Mouse (Mus musculus) kidney, postnatal 25 days (tissue): Measurements from ENCODE around the gene Ano1.

Experiments
- DNase-seq, 2 experiments: peaks; one replicate each; pipeline ENCODE4 v3.0.0; 2021; ENCODE audit warnings: mixed read lengths in 2 of 2

The Ano1 gene

GRCm38 (mm10) chr7:144751833-144752232, at the start of gene Ano1:
Gene Ano1, minus strand, starts transcription at chr7:144751974.
- no peak for DNase-seq

DNA sequence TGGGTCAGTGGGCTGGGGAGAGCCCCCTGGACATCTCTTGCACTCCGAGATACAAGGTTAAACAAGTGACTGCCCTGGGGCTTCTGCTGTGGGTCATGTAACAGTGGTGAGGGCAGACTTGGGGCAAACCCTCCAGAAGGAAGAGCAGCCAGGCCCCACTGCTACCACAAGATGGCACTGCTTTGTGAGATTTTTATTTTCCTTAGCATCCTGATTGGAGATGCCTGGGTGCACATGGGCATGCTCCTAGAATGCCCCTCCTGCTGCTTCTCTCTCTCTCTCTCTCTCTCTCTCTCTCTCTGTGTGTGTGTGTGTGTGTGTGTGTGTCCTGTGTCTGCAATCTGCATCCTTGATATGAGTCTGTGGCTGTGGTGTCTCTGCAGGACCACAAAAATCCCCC, 46.7 kb upstream of the Ano1 start:
- DNase-seq, result peak in 1 of 2 experiments; percentile 28

GRCm38 (mm10) chr7:144796986-144797735, 45.4 kb upstream of the Ano1 start:
- no peak for DNase-seq

- DNase-seq, result no peak
These were observed 44.3 kb upstream of the Ano1 start for GRCm38 (mm10) chr7:144795976-144796474.

DNA sequence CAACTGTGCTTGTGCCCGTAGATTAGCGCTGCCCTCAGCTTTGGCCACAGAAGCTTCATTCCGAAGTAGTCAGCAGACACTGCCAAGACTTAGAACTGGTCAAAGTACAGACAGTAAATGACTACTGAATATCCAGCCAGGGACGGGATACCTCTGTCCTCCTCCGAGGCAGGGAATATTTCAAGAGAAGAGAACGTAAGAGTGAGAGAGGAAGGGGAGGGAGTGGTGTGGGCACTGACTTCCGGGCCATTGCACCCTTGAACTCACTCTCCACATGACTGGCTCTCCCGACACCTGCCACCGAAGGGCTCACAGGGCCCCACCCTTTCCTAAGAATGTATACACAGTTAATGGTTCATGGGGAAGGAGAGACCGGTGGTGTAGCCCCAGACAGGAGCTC, 41.5 kb upstream of the Ano1 start:
- peak; percentile 47 to 76 for DNase-seq

DNA sequence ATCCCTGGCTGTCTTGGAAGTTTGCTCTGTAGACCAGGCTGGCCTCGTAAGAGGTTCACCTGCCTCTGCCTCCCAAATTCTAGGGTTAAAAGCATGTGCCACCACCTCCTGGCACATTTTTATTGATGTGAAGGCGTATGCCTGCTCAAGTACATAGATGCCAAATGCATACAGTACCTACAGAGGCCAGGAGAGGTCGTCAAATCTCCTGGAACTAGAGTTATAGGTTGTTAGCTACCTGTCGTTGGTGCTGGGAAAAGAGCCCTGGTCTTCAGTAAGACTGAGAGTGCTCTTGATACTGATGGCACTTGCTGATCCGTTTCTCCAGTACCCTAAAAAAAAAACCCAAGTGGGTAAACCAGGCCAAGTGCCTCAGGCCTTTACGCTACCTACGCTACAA, 39.7 kb upstream of the Ano1 start:
- DNase-seq, result no peak

- no peak for DNase-seq
These were observed 38.1 kb upstream of the Ano1 start for GRCm38 (mm10) chr7:144789601-144790556.

DNA sequence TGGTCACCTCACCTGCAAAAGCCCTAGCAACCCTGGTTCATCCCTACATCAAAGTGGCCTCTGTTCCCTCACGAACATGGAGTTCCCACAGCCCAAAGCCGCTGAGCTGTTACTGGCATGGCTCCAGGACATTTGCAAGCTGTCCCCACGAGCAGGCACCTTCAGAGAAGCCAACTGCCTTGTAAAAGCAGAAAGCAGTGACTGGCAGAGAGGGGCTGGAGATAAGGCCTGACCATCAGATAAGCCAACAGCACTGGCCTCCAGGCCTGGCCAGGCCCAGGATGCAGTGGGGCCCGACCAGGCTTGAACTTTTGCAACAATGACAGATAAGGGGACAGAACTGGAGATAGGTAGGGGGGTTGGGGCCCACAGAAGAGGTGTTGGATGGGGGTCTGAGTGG, 36.9 kb upstream of the Ano1 start:
- peak; percentile 26 to 57 for DNase-seq

DNA sequence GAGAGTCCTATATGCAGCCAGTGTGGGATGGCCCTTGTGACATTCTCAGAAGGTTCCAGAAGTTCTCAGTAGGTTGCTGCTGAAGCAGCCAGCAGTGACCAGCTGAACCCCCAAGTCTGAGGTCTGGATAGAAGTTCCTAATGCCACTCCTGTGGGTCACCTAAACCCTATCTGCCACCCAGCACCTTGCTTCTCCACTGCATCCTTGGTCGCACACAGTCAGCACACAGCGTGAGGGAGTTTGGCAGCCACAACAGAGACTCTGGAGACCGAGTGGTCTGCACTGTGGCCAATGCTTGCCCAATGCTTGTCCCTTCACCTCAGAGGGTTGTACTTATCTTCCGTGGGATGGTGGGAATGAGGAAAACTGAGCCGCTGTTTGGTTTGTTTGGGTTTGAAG, 35.7 kb upstream of the Ano1 start:
- no peak for DNase-seq

DNA sequence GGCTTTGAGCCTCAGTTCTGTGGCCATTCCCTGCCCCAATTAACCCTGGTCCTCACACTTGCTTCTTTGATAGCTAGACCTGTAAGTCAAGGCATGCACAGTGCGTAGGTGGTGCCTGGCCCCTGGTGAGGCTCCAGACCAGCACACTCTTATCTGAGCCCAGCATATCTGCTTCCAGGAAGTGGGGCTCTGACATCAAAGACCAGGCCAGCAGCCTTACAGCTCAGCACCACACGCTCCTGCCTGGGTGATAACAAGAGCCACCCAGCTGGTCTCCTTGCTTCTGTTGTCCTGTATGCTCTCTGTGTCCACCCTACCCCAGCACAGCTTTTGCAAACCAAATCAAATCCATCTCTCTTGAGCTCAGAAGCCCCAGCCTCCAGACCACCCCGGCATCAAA, 34.8 kb upstream of the Ano1 start:
- no peak for DNase-seq

DNA sequence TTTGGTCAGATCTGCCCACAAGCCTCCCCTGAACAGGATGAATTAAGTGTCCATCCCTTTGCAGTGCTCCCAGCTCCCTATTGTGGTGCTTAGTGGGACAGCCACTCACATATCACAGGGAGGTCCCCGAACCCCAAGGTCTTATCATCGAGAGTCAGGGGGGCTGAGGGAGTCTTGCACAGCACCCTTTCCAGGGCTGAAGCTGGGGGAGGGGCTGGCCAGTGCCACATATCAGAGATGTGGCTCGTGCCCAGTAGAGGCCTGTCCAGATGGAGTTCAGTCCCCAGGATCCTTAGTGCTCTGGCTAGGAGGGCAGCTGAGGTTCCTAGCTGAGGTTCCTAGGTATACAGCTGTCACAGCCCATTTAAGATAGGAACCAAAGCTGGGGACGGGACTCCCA, 32.4 kb upstream of the Ano1 start:
- no peak for DNase-seq

DNA sequence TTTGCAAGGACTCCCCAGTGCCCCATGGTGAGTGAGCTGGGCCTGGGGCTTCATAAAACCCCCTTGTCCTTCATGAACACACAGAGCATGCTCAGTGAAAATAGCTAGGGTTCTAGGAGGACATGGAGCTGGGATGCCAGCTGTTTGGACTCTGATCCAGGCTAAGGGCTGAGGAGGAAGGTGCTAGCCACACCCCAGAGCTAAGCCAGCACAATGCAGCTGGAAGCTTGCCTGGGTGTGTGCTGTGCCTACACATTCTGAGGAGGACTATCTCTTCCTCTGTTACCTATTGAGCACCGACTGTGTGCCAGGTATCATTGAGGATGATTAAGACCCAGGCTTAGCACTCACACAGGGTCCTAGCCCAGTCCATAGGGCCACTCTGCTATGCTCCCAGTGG, 30.6 kb upstream of the Ano1 start:
- DNase-seq, result no peak

GRCm38 (mm10) chr7:144781337-144781736, 29.6 kb upstream of the Ano1 start:
- DNase-seq, result peak in 1 of 2 experiments; percentile 32

DNA sequence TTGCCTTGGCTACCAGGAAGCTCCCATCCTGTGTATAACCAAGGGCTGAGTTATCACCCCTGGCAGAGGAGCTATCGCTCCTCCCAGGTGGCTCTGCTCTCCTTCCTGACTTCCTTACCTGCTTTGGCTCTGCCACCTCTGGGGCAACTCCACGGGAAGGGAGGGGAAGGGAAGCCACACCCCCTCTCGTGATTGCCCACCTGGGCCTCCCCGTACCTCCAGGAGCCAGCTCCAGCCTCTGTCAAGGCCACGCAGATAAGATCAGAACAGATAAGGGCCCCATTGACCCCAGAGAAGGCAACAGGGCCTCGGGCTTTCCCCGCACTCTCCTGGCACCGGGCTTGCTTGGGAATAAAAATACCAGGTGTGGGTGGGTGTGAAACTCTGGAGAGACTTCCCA, 28.4 kb upstream of the Ano1 start:
- DNase-seq, result no peak

GRCm38 (mm10) chr7:144779691-144780090, 27.9 kb upstream of the Ano1 start:
- no peak for DNase-seq

- DNase-seq, result no peak
These were observed 26.0 kb upstream of the Ano1 start for GRCm38 (mm10) chr7:144777805-144778204.

DNA sequence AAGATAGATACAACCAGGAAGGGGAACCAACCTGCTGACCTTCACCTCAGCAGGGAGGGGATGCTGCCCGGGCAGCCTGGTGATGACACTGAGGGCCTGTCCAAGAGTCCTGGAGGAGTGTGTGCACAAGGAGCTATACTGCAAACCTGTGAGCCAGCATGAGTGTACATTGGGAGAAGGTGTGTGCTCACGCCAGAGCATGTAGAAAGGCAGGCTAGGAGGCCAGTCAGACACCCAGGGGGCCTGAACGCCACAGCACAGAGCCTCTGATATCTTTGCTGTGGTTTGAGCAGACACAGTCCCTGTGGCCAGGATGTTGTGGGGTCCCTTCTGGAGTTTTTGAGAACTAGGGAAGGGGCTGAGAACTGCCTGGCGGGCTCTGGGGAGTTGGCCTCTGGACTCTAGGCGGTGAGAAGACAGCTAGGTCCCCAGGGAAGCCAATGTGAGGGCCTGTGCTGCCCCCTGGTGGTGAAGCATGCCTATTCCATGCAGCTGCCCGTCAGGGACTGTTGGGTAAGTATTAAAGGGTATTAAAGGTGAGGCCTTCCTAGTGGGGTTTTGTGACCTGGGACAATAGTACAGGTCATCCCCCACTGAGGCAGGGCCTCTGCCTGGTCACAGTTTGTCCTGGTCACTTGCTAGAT, 24.2 kb upstream of the Ano1 start:
- peak; percentile 85 to 93 for DNase-seq

- DNase-seq, result no peak
These were observed 23.4 kb upstream of the Ano1 start for GRCm38 (mm10) chr7:144775214-144775613.

DNA sequence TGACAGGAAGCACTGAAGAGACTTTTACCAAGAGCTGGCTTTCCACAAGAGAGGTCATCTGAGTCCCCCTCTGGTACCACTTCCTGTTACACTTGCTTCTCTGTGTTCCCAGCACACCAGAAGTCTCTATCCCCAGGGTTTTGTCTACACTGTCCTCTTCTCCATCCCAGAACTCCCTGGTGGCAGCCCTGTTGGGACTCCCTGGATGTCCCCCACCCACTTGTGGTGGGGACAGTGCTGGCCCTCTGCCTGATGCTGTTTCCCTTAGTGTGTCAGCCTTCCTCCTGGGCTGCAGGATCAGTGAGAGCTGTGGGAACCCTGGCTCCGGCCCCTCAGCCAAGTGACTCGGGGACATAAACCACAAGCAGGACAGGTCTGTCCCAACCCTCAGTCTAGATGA, 22.5 kb upstream of the Ano1 start:
- DNase-seq, result no peak

- no peak for DNase-seq
These were observed 18.3 kb upstream of the Ano1 start for GRCm38 (mm10) chr7:144770116-144770515.

DNA sequence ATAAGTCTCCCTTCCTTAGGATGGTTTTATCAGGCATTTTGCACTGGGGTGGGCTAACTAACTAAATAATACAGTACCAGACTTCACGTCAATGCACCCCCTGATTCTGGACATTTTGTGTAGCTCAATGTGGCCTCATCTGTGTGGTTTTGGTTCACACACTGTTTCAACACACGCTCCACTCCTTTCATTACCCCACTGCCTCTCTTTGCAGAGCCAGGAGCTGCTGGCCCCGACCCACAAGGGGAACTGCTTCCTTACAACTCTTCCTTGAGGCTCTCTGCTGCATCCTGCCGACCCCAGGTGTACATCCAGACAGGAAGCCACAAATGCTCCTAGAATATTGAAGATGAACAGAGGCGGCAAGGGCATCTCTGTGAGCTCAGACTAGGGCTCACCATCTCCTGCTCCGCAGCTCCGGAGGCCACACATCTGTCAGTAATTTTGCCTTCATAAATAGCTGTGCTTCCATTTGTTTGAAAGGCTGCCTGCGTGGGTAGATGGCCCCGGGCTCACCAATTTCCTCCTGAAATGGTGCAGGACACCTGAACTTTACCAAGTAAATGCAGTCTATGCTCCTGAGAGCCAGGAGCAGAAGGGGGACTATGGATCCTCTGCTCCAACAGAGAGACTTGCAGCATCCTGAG, 17.8 kb upstream of the Ano1 start:
- no peak for DNase-seq

DNA sequence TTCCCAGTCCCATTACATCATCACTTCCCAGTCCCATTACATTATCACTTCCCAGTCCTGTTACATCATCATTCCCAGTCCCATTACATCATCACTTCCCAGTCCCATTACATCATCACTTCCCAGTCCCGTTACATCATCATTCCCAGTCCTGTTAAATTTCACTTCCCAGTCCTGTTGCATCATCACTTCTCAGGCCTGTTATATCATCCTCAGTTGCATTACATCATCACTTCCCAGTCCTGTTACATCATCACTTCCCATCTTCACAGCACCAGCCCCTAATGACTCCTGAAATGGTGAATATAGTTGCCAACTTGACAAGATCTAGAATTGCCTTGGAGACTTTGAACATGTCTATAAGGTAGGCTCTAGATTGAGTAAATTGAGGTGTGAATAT, 17.1 kb upstream of the Ano1 start:
- no peak for DNase-seq
